27 mouse cellular contexts compared by ENCODE assay signal in genomic region chr3:97265667-97266415, GRCm38 (mm10). TPM values are rescaled to one million over a fixed set of nuclear protein-coding genes. Genes with fewer than 3 reads are reported as not detected.
DNase-seq lines count a peak whose midpoint lies in the region; ATAC-seq and TF ChIP-seq lines count a peak whose summit lies in the region.
"Had no signal": no experiment of that assay in that cellular context is flagged by ENCODE, and none has a peak within 500 bp of the region (broad histone marks: within the 10 kb centered on the region; RNA-seq: fewer than 3 reads in every experiment).

No protein-coding gene starts in this region.

- H3K9ac ChIP-seq in forebrain, embryonic 15.5 days (replicated peaks): no peak overlapping the region
- H3K9ac ChIP-seq in forebrain, embryonic 12.5 days: no peak overlapping the region
- no peak overlapping the region for H3K9ac ChIP-seq in midbrain, embryonic 15.5 days
- no peak overlapping the region for H3K9ac ChIP-seq in forebrain, postnatal 0 days
- H3K9ac ChIP-seq: kidney, embryonic 15.5 days; limb, embryonic 13.5 days; lung, embryonic 15.5 days had no signal

- no peak overlapping the region for H3K4me2 ChIP-seq in forebrain, embryonic 15.5 days (replicated peaks)
- no peak overlapping the region for H3K4me2 ChIP-seq in forebrain, embryonic 12.5 days
- 0 out of 2 replicates have a peak overlapping the region, but pooled peaks have one; percentile 1 for H3K4me2 ChIP-seq in midbrain, embryonic 15.5 days
- H3K4me2 ChIP-seq in forebrain, postnatal 0 days (ENCODE audit: low read depth): no peak overlapping the region
- H3K4me2 ChIP-seq: heart, embryonic 11.5 days; kidney, embryonic 15.5 days; limb, embryonic 13.5 days; liver, embryonic 11.5 days; lung, embryonic 15.5 days; midbrain, embryonic 11.5 days had no signal

- DNase-seq in midbrain, embryonic 10.5 days (ENCODE audit: low spot score): no peak
- peak; percentile 33 for DNase-seq in brain, adult 2 months (ENCODE audit: low read depth, low spot score)
- no peak for DNase-seq in forebrain, postnatal 0 days
- no peak for DNase-seq in cerebellum, adult 18-20 months
- no peak for DNase-seq in cerebellum, adult 2 months
- DNase-seq: adrenal gland, postnatal 10 days; cerebellum, adult 11-12 months; cerebellum, postnatal 14 days; gastrocnemius, postnatal 25 days; heart, adult 18-20 months; heart, postnatal 4 days; kidney, adult 18-20 months; kidney, postnatal 25 days; right cerebral cortex, postnatal 14 days; thymus, postnatal 4 days had no signal

- H3K9me3 ChIP-seq in forebrain, embryonic 15.5 days: no peaks in the 10 kb centered on the region
- no peaks in the 10 kb centered on the region for H3K9me3 ChIP-seq in forebrain, embryonic 12.5 days
- no peaks in the 10 kb centered on the region for H3K9me3 ChIP-seq in midbrain, embryonic 15.5 days
- peaks cover 3% of the 10 kb centered on the region; the same call in 1 of the 2 replicates for H3K9me3 ChIP-seq in midbrain, embryonic 10.5 days (replicated peaks)
- H3K9me3 ChIP-seq in forebrain, postnatal 0 days (ENCODE audit: low read length): no peaks in the 10 kb centered on the region
- H3K9me3 ChIP-seq: kidney, embryonic 15.5 days; limb, embryonic 13.5 days; lung, embryonic 15.5 days had no signal

- H3K4me1 ChIP-seq in forebrain, embryonic 15.5 days: peaks cover 18% of the 10 kb centered on the region
- peaks cover 11% of the 10 kb centered on the region for H3K4me1 ChIP-seq in forebrain, embryonic 12.5 days
- 0 out of 2 replicates have a peak, but pooled peaks cover 12% of the 10 kb centered on the region for H3K4me1 ChIP-seq in midbrain, embryonic 15.5 days
- H3K4me1 ChIP-seq in midbrain, embryonic 10.5 days: peaks cover 37% of the 10 kb centered on the region
- 0 out of 2 replicates have a peak, but pooled peaks cover 2% of the 10 kb centered on the region for H3K4me1 ChIP-seq in forebrain, postnatal 0 days (ENCODE audit: insufficient read depth)
- H3K4me1 ChIP-seq in cerebellum, adult 2 months (ENCODE audit: control insufficient read depth, insufficient read depth, low read length): peaks cover 7% of the 10 kb centered on the region; the same call in 1 of the 2 replicates
- H3K4me1 ChIP-seq: lung, embryonic 15.5 days had no signal

- no peak for TF ChIP-seq CTCF in forebrain, postnatal 0 days (IDR thresholded peaks at IDR 0.05; ENCODE audit: low read depth)
- TF ChIP-seq CTCF in cerebellum, adult 2 months (IDR thresholded peaks at IDR 0.05; ENCODE audit: borderline replicate concordance, insufficient read depth, low read depth, low read length): no peak

- 0 out of 2 replicates have a peak, but pooled peaks have one; percentile 26 for ATAC-seq in forebrain, embryonic 15.5 days (replicated peaks)
- ATAC-seq in forebrain, embryonic 12.5 days (ENCODE audit: low FRiP score): no peak
- ATAC-seq in midbrain, embryonic 15.5 days (replicated peaks): peak; percentile 59; the same call in 1 of the 2 replicates
- ATAC-seq in forebrain, postnatal 0 days: peak; percentile 40
- ATAC-seq: Patski had no signal

- 38% methylated on average over 15 of the region's 15 CpGs for WGBS in forebrain, embryonic 15.5 days
- 63% methylated on average over 15 of the region's 15 CpGs for WGBS in forebrain, embryonic 12.5 days
- WGBS in midbrain, embryonic 15.5 days: 64% methylated on average over 15 of the region's 15 CpGs
- WGBS in midbrain, embryonic 10.5 days: 86% methylated on average over 15 of the region's 15 CpGs
- WGBS in forebrain, postnatal 0 days: 45% methylated on average over 15 of the region's 15 CpGs
- 81% methylated on average over 15 of the region's 15 CpGs for WGBS in cerebellum, adult 2 months

- no peak for TF ChIP-seq POLR2A in cerebellum, adult 2 months (IDR thresholded peaks at IDR 0.05; ENCODE audit: borderline replicate concordance, insufficient read depth, low read length)

- peaks cover 2% of the 10 kb centered on the region; the same call in 1 of the 2 replicates for H3K36me3 ChIP-seq in forebrain, embryonic 15.5 days
- peaks cover 10% of the 10 kb centered on the region; the same call in 1 of the 2 replicates for H3K36me3 ChIP-seq in forebrain, embryonic 12.5 days (replicated peaks)
- H3K36me3 ChIP-seq in midbrain, embryonic 15.5 days (replicated peaks): no peaks in the 10 kb centered on the region
- H3K36me3 ChIP-seq in midbrain, embryonic 10.5 days: peaks cover 31% of the 10 kb centered on the region
- H3K36me3 ChIP-seq in forebrain, postnatal 0 days (ENCODE audit: insufficient read depth): peaks cover 2% of the 10 kb centered on the region; the same call in 1 of the 2 replicates

- H3K27me3 ChIP-seq in forebrain, embryonic 15.5 days: no peaks in the 10 kb centered on the region
- H3K27me3 ChIP-seq in forebrain, embryonic 12.5 days: no peaks in the 10 kb centered on the region
- H3K27me3 ChIP-seq in midbrain, embryonic 15.5 days (replicated peaks): no peaks in the 10 kb centered on the region
- no peaks in the 10 kb centered on the region for H3K27me3 ChIP-seq in midbrain, embryonic 10.5 days (ENCODE audit: low read depth, poor library complexity, severe bottlenecking)
- no peaks in the 10 kb centered on the region for H3K27me3 ChIP-seq in forebrain, postnatal 0 days (ENCODE audit: insufficient read depth, low read length)
- H3K27me3 ChIP-seq in cerebellum, adult 2 months (ENCODE audit: control insufficient read depth, insufficient read depth, low read length): no peaks in the 10 kb centered on the region
- H3K27me3 ChIP-seq: kidney, embryonic 15.5 days; limb, embryonic 13.5 days; lung, embryonic 15.5 days; Patski had no signal

- H3K27ac ChIP-seq in forebrain, embryonic 15.5 days (replicated peaks): no peak overlapping the region
- H3K27ac ChIP-seq in forebrain, embryonic 12.5 days: no peak overlapping the region
- H3K27ac ChIP-seq in midbrain, embryonic 15.5 days: no peak overlapping the region
- H3K27ac ChIP-seq in midbrain, embryonic 10.5 days (replicated peaks): no peak overlapping the region
- no peak overlapping the region for H3K27ac ChIP-seq in forebrain, postnatal 0 days (ENCODE audit: low read depth, low read length)
- H3K27ac ChIP-seq in cerebellum, adult 2 months (ENCODE audit: insufficient read depth, low read length): no peak overlapping the region
- H3K27ac ChIP-seq: kidney, embryonic 15.5 days; left cerebral cortex, adult 2 months; limb, embryonic 13.5 days; lung, embryonic 15.5 days had no signal

- H3K4me3 ChIP-seq in forebrain, embryonic 15.5 days: no peak overlapping the region
- H3K4me3 ChIP-seq in forebrain, embryonic 12.5 days (replicated peaks): no peak overlapping the region
- no peak overlapping the region for H3K4me3 ChIP-seq in midbrain, embryonic 15.5 days
- no peak overlapping the region for H3K4me3 ChIP-seq in midbrain, embryonic 10.5 days
- H3K4me3 ChIP-seq in forebrain, postnatal 0 days (ENCODE audit: low read depth, low read length): no peak overlapping the region
- no peak overlapping the region for H3K4me3 ChIP-seq in cerebellum, adult 2 months (replicated peaks; ENCODE audit: insufficient read depth, low read depth, low read length)
- H3K4me3 ChIP-seq: kidney, embryonic 15.5 days; left cerebral cortex, adult 2 months; limb, embryonic 13.5 days; lung, embryonic 15.5 days; myocyte had no signal

RNA-seq across cellular contexts. Expression of gene Bcl9, which starts 31.9 kb away (rescaled TPM):
- 111 and 113 TPM in 2 replicates for polyA plus RNA-seq in forebrain, embryonic 15.5 days (2015; fragmentation: Nextera tagmentation; extraction: Ambion mirVana)
- polyA plus RNA-seq in forebrain, embryonic 12.5 days (2016; fragmentation: Nextera tagmentation; extraction: Ambion mirVana): 82.8 and 91.9 TPM in 2 replicates
- 101 and 102 TPM in 2 replicates for polyA plus RNA-seq in midbrain, embryonic 15.5 days (2015; fragmentation: Nextera tagmentation; extraction: Ambion mirVana)
- 47.2 and 56.2 TPM in 2 replicates for polyA plus RNA-seq in midbrain, embryonic 10.5 days (2016; fragmentation: Nextera tagmentation; extraction: Ambion mirVana)
- 32.5 and 46.4 TPM in 2 replicates for total RNA-seq in forebrain, postnatal 0 days (2014; rRNA removed)
- polyA plus RNA-seq in forebrain, postnatal 0 days (2015; fragmentation: Nextera tagmentation; extraction: Ambion mirVana): 48.3 and 62.8 TPM in 2 replicates
- 22.7 and 22.9 TPM in 2 replicates for polyA plus RNA-seq in cerebellum, adult 2 months (2012; rRNA removed)
